Mouse (Mus musculus) adrenal gland, postnatal 4 days (tissue): Measurements from ENCODE around the gene Ermp1. TPM values are rescaled to one million over a fixed set of nuclear protein-coding genes. Genes with fewer than 3 reads are reported as not detected.

ENCODE experiments used
- DNase-seq, 2 experiments: peaks; one replicate each; pipeline ENCODE4 v3.0.0; 2021 to 2022; ENCODE audit warnings: low spot score in 2 of 2, mixed read lengths in 2 of 2
- total RNA-seq, 2 experiments: library from RNA; stranded (reverse); gene quantifications; 2 replicates each; pipeline ENCODE4 v1.2.3; 2021

Gene Ermp1
- total RNA-seq, 2 experiments from 2014 or later: 70.0 to 74.7 TPM

GRCm38 (mm10) chr19:29663780-29664179 lies 15.6 kb upstream of the Ermp1 start:
- no peak for DNase-seq

DNA sequence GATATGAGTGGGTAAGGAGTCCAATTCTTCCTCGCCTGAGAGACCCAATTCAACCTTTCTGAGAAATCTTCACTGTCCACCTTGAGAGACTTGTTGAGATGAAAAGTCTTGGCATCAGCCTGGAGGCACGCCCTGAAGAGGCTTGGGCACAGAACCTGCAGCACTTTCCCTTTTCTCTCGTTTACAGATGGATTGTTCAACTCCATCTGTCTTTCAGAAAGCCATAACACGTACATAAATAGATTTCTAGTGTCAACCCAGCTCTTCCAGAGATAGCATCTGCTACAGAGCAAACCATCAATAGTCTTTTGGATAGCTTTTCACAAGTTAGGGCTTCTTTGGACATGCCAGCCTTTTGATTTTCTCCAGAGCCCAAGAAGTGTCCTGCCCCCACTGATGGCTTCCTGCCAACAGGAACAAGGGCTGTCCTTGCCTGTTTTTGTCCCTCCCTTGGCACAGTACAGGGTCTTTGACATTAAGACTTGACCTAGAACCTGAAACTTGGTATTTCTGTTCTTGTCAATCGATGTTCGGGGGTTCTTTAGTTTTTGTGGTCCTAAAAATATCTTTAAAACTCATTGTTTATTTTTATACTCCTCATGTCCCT lies 13.9 kb upstream of the Ermp1 start:
- no peak for DNase-seq

GRCm38 (mm10) chr19:29660835-29661764 lies 12.9 kb upstream of the Ermp1 start:
- DNase-seq: no peak

GRCm38 (mm10) chr19:29659705-29660104 lies 11.5 kb upstream of the Ermp1 start:
- DNase-seq: no peak

- no peak for DNase-seq
Measured at GRCm38 (mm10) chr19:29658836-29659235, 10.6 kb upstream of the Ermp1 start.

DNA sequence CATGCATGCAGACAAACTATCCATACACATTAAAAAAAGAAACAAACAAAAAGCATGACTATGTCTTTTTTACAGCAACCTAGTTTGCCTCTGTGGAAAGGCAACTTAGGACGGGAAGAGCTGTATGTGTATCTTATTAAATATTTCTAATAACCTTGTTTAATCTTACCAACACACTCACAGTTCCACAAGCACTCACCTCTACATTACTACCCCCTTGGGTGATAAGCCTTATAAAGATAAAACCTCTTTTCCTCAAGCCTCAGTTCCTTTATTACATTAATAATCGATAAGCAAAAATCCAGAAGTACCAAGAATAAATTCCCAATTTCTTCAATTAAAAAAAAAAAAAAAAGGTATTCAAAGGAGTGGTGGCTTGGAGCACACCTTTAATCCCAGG lies 9.3 kb upstream of the Ermp1 start:
- DNase-seq: no peak

- DNase-seq: no peak
Measured at GRCm38 (mm10) chr19:29657033-29657432, 8.8 kb upstream of the Ermp1 start.

DNA sequence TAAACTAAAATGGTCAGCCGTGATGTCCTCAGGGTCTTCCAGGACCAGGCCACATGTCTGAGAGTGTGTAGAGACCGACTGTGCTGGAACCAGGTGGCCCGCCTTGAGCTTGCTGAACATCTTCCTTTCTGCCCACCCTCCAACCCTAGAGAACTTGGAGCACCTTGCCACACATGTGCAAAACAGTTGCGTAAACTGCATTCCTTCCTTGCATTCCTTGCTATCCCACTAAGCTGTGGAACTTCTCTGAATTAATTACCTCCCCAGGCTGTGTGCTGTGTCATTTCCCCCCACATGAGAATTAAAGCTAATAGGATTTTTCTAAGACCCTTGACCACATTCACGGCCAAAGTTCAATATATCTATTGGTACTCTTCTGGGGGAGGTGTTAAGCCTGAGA lies 8.4 kb upstream of the Ermp1 start:
- no peak for DNase-seq

DNA sequence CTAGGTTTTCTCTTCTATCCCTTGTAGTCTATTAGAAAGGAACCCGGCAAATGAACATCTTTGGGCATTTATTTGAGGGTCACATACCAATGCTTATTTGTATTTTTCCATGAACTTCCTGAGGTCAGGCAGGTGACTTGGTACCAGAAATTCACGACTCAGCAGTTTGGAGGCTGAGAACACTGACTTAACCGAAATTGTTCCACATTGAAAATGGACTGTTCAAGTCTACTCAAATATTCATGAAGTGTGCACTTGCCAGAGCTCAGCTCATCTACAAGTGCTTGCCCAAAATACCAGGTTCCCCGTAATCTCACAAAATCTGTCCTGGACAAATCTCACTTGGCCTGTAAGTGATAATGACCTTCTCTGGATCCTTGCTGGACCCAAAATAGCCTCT lies 7.8 kb upstream of the Ermp1 start:
- no peak for DNase-seq

- no peak for DNase-seq
Measured at GRCm38 (mm10) chr19:29655148-29655547, 6.9 kb upstream of the Ermp1 start.

DNA sequence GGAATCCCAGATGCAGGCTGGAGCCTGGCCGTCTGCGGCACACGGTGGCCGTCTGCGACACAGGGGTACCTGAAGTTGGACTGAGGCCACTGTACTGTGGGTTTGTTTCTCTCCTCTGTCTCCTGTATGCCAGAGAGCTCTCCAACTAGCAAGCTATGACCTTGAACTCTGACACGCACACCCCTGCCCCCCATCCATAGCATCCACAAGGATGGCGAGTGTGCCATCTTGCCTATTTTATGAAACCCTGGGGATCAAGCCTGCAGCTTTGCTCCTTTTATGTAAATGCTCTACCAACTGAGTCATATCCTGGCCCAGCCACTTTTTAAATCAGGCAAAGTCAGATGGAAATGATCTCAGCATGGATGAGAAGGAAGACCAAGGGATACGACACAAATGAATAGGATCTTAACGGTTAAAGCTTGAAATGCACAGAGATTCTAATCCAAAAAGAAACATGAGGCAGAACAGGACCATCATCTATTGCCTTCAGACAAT lies 5.6 kb upstream of the Ermp1 start:
- DNase-seq: no peak

DNA sequence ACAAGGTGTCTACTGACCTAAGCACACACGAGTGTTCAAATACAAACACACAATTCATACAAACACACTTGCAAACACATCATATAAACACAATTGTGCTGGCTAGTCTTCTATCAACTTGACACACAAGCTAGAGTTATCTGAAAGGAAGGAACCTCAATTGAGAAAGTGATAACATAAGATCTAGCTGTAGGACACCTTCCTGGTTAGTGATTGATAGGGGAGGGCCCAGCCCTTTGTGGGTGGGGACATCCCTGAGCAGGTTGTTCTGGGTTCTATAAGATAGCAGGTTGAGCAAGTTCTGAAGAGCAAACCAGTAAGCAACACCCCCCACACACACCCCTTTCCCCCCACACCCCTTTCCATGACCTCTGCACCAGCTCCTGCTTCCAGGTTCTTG lies 1.5 kb upstream of the Ermp1 start:
- DNase-seq: no peak

DNA sequence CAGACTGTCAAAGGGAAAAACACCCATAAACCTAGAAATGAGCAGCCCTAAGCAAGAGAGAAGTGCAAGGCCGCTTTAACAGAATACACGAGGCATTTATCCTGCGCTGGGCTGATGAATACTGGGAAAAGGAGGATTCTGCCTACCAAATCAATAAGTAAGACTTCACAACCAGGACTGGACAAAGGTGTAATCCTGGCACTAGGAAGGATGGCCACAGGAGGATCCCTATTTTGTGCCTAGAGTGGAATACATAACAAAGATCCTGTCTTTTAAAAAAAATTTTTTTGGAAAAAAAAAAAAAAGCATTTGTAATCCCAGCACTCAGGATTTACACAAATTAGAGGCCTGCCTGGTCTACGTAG lies 317 bp upstream of the Ermp1 start:
- no peak for DNase-seq

DNA sequence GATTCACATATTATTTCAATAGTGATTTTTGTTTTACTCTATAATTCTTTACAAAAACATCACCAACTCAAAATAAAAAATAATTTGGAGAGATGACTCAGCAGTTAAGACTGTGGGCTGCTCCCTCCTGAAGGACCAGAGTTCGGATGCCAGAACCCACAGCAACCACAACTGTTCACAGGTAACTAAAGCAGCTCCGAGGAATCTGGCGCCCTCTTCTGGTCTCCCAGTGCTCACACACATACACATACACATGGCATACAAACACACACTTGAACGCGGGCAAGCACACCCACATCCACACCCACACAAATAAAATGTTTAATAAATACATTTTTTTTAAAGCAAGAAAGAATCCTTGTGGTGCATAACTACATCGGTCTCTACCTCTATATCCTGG lies 3.5 kb downstream of the Ermp1 start:
- no peak for DNase-seq

GRCm38 (mm10) chr19:29643194-29643922 lies 4.9 kb downstream of the Ermp1 start:
- DNase-seq: no peak

GRCm38 (mm10) chr19:29642211-29642610 lies 6.0 kb downstream of the Ermp1 start:
- DNase-seq: no peak

- DNase-seq: no peak
Measured at GRCm38 (mm10) chr19:29641510-29641909, 6.7 kb downstream of the Ermp1 start.

DNA sequence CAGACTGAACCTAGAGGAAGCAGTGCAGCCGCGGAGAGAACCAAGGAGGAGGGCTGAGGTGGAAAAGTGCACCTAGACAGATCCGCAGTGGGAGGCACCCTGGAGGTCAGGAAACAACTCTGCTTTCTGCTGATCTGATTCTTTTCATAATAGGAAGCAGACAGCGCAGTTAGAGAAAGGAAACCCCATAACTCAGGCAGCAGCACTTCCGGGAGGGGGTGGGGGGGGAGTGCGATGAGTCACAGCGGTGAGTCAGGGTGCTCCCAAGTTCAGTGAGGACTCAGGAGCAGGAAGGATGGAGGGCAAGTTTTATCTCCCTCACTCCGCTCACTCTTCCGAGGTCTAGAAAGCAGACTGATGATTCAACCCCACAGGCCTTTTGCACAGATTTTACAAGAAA lies 7.2 kb downstream of the Ermp1 start:
- no peak for DNase-seq

- no peak for DNase-seq
Measured at GRCm38 (mm10) chr19:29612102-29612501, 36.1 kb downstream of the Ermp1 start.

- DNase-seq: no peak
Measured at GRCm38 (mm10) chr19:29610907-29611306, 37.3 kb downstream of the Ermp1 start.

DNA sequence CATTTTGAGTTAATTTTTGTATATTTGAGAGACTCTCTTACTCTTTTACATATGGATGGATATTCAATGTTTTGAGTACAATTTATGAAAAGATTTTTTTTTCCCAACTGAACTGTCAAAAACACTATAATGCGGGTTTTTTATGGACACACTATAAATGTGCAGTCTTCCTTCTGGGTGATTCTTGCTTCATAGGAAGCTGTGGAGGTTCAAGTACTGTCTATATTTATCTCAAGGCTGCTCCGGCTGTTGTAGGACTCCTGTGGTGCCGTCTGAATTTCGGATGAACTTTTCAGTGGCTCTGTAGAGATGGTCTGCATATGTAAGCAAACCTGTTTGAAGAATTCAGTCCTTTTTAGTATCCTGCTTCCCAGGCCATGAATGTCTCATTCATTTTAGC lies 40.0 kb downstream of the Ermp1 start:
- no peak for DNase-seq

DNA sequence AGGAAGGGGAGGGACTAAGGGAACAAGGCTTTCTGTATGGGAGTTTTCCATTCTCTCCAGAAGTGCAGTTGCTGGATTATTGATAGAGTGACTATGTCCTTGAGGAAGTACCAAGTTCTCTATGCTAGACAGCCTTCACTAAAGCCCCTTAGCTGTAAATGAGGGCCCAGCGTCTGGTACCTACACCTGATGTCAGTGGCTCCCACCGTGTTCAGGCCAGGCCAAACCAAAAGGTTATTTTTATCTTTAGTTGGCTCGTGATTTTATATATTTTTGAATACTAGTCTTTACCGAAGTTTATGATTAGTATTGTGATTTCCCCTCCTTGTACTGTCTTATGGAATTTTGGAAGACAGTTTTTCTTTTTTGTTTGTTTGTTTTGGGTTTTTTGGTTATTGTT lies 40.7 kb downstream of the Ermp1 start:
- DNase-seq: no peak
